Mouse (Mus musculus): Measurements from ENCODE around the gene 5830473C10Rik.
A peak's percentile ranks its signal among the peaks of the same experiment; 100 is the strongest.

The 5830473C10Rik gene

DNA sequence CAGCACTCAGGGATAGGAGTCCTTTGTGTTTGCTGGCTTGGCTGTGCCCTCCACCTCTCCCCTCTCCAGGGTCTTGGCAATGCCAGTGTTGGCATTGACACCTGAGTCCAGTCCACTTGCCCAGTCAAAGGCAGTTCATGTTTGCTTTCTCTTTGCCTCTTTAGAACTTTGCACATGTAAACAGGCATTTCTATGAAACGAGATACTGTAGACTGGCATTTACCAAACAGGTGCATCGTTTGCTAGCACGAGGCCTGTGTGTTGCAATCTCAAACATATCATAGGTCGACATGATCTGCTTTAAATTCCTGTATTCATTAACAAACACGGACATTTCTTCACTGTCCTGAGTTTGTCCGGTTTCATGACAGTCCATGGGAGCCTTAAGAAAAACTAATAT lies at the start of gene 5830473C10Rik:
Gene 5830473C10Rik (plus strand): TSS at position 365 of the 400 bp plus-strand sequence.
- no peak for DNase-seq (ENCODE audit: low read depth, low spot score)

DNA sequence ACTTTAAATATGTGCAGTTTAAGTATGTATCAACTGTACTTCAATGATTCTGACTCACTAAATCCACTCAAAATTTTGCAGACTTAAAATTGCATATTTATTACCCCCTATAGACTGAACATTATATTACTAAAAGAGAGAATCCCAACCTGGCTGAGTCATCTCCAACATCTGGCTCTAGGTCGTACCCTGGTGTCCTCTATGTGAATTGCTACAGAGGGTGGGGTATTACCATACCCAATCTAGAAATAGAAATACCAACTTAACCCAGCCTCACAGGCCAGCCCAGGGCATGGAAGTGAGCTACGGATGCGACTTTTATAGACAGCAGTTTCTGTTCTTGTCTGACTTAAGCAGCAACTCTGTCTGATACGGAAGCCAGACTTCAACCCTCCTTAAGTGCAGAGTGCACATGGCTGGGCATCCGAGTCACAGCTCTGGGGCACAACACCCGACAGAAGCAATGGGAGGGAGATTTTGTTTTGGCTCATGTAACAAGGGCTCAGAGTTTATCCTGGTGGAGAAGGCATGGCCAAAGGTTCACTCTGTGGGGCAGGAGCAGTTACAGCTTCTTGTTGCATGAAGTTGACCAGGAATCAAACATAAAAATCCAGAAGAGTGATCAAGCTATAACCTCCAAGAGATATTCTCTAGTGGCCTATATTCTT lies 48.5 kb upstream of the 5830473C10Rik start:
- no peak for DNase-seq (ENCODE audit: low read depth, low spot score)

DNA sequence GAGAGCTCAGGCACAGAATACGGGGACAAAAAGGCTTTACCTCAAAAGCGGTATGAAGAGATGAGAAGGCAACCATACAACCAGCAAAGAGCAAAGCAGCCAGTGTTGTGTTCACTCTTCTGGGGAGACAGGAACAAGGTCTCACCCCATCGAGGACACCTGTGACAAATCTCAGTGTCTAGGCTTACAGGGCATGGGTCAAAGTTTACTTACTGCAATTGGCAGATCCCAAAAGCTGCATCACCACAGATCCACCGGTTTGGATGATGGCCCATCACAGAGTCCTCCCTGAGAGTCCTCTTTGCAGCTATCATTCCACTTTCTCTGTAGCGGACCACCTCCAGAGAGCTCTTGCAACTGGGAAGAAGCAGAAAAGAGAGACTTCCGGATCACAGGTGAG lies 45.3 kb upstream of the 5830473C10Rik start:
- no peak for DNase-seq (ENCODE audit: low read depth, low spot score)

DNA sequence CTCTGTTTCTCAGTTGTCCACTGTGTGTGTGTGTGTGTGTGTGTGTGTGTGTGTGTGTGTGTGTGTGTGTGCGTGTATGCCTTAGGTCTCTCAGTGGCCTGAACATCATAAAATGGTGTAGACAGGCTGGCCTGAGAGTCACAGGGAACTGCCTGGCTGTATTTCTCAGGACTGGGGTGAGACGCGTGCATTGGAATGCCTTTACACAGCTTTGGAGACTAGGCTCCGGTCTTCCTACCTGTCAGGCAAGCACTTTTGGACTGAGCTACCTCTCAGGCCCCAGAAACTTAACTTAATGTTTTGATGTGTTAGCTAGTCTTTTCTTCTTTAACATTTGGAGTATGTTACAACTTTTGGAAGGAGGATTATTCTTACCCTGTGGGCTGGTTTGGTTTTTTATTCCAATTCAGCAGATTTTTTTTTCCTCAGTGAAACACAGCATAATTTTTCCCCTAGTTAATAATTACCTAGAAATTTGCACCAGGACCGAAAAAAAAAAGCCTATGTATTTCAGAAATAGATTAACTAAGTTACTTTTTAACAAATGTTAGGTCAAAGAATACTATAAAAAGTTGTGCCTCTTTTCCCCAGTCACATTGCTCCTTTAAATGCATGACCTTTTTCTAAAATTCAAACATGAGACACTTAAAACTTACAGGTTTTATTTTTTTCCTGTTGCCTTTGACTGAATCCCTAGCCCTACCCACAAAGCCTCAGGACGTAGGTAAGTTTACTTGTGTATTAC lies 42.4 kb upstream of the 5830473C10Rik start, which contains the start of gene Afm:
Gene Afm (plus strand): TSS at position 577 of the 745 bp plus-strand sequence.
- no peak for DNase-seq (ENCODE audit: low read depth, low spot score)

DNA sequence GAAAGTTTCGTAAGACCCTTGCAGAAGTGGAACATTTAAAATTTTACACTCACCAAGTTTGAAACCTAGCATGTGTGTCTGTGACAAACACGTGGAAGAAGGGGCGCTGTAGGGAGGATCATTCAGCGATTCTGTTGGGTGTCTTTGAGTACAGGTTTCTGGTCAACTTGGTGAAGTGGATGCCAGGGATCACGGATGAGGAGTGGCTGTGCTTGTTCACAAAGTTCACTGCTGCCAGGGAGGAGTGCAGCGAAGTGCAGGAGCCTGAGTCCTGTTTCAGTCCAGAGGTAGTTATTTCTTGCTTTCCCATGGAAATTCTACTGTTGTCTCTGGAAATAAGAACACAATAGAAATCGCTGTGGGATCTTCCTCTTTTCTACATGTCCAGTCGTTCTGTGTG lies 9.7 kb upstream of the 5830473C10Rik start:
- no peak for DNase-seq (ENCODE audit: low read depth, low spot score)

DNA sequence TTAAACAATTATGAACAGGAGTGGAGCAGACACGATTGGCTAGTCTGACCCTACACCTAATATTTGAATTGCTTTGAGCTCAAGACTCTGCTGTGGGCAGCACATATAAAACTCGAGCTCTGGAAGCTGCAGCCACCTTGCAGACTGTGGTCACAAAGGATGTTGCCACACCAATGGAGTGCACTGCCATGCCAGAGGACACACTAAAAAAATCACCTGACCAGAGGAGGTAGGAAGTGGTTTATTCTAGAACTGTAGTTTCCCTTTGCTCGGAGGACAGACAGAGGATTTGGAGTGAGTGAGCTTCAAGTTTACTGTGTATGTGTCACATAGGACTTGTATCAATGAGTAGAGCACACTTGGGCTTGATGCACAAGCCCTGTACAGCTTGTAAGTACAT lies 4.9 kb upstream of the 5830473C10Rik start:
- DNase-seq (ENCODE audit: low read depth, low spot score), result no peak

DNA sequence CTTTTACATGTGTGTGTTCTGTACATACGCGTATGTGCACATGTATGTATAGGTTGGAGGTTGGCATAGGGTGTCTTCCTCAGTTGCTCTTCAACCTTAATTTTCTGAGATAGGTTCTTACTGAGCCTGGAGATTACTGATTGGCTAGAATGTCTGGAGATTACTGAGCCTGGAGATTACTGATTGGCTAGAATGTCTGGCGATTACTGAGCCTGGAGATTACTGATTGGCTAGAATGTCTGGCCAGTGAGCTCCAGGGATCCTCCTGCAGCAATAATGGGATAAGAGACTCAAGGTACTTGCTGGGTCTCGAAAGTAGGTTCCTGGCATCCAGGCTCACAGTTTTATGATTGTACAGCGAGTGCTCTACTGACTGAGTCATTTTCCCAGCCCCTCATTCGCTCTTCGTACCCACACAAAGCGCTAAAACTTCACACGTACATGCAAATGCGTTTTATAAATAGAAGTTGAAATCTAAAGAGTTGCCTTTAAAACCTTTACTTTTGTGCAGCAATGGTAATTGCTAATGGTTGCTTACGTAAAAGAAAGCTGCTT lies 891 bp downstream of the 5830473C10Rik start:
- no peak for DNase-seq (ENCODE audit: low read depth, low spot score)

DNA sequence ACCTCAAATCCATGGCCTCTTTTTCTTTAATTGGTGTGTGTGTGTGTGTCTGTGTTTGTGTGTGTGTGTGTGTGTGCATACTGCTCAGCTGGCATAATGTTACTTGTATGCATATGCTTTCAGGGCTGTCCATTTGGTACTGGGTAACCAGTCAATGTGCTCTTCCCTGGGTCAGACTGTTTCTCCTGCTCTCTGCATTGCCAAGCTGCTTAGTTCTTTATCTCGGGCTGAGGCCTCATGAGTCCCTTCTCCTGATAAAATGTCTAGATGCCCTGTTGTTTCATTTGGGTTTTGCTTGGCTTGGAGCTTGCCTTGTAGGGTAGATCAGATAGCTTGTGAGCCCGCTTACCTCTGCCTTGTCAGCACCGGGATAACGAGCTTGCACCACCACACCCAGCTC lies 2.0 kb downstream of the 5830473C10Rik start:
- no peak for DNase-seq (ENCODE audit: low read depth, low spot score)

DNA sequence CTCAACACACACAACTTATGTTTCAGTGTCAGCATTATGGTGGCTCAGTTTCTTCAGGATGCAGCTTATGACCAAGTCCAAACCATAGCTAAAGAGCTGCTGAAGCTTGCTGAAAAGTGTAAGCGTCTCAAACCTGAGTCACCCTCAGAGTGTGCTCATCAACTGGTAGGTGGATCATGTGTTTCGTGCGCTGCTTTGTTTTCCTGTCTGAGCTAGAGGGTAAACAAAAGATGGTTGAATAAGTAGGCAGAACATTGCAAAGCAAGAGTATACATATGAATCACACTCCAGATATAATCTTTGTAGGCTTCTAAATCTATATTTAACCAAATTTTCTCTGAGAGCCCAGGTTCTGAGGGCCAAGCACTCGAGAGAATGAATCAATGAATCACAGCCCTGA lies 3.3 kb downstream of the 5830473C10Rik start:
- DNase-seq (ENCODE audit: low read depth, low spot score), result no peak

DNA sequence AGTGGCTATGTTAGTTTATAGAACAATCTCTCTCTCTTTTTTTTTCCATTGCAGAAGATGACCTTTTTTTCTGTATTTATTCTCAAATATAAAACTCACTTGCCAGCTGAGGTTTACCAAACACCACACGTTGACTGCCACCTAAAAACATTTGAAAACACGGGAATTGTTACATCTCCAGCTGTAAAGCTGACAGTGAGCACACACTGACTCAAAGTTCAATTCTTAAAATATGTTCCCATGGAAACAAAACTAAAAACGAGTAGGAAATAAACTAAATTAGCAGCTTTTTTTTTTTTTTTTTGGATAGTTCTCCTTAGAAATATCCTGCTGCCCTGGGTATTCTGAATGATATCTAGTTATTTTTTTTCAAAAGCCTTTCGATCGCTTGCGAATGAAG lies 4.3 kb downstream of the 5830473C10Rik start:
- DNase-seq (ENCODE audit: low read depth, low spot score), result no peak

DNA sequence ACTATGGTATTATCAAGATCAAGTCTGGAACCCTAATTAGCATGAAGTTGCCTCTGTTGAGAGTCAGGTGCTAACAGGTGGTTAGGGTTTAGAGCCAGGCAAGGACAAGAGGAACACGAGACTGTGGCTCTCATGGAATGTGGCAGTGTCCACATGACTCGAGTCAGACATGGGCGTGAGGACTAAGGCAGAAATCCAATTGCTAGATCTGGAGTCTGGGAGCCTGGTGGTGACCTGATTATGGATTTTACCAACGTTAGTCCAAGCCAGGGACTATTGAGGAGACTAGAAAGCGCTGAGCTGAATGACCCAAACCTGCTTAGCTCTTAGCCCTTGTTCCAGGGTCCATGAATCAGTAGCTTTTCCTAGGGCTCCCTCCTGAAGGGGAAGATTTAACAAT lies 6.9 kb downstream of the 5830473C10Rik start:
- no peak for DNase-seq (ENCODE audit: low read depth, low spot score)

DNA sequence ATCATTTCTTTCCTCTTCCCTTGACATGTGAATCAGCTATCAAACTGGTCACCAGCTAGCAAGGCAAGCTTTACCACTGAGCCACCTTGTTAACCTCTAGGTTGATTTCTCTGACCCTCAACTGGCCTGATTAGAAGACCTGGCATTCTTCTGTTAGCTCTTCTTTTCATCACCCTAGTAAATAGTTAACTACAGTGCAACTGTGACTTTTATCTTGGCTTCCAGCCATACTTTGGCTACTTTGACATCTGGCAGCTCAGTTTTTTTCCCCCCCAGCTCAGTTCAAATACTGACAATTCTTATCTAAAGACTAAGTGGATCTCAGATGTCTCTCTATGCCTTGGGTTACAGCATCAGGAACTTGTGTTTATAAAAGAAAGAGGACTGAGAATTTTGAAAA lies 7.4 kb downstream of the 5830473C10Rik start:
- no peak for DNase-seq (ENCODE audit: low read depth, low spot score)

DNA sequence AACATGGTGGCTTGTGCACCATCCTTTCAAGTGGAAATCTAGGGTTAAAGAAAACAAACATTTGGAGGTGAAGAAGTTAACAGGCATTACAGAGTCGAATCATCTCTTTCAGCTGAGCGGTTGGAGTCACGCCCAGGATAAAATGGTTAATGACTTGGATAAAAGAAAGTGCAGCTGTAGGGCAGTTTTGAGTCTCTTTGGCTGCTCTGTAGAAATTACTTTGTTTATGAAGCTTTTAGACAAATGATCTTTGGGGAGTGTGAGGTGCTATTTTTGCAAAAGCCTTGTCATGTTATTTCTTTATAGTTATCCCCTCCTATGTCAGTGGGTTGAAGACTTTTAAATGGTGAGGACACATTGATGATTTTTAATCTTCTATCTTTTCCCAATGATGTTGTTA lies 10.3 kb downstream of the 5830473C10Rik start:
- no peak for DNase-seq (ENCODE audit: low read depth, low spot score)

DNA sequence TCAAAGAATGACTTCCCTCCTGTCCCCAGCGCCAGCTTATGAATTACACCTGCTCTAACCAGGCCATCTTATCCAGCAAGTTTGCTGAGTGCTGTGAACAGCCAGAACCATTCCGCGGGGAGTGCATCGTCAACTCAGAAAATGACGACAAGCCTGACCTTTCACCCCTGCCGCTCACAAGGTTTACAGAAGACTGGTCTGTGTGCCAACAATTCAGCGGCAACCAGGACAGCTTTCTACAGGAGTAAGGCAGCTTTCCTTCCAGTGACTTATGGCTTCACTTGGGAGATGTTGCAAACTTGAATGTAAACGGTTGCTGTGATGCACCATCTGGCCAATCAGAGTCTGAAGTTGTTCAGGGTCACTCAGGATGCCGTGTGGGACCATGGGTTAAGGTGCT lies 16.8 kb downstream of the 5830473C10Rik start:
- DNase-seq (ENCODE audit: low read depth, low spot score), result no peak

DNA sequence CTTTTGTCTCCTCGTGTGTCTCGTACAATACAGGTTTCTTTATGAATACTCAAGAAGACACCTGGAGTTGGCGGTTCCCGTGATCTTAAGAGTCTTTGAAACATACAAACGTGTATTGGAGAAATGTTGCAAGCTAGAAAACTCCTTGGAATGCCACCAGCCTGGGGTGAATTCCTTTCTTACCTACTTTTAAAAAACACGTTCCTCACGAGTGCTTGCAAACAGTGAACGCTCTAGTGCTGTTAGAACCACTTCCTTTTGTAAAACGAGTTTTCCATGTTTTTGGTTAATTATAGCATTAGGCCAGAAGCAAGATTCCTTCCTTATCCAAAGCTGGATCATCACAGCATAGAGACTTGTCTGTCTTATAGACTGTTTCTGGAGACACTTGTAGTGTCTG lies 18.6 kb downstream of the 5830473C10Rik start:
- DNase-seq (ENCODE audit: low read depth, low spot score), result no peak

DNA sequence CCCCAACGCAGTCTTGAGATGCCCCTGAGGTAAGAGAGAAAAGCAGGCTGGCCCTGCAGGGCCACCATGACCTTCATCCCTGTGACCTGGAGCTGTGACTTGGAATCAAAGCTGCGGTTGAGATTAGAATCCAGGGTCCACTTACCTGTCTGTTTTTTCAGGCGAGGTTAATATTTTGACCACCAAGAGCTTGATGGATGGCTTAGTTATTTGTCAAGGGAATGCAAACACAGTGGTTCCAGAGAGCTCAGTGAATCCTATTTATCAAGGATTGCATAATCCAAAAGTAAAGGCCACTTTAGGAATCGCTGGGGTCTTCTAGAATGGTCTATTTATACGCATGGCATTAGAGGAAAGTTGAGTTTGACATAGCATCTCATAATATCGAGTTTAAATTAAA lies 21.3 kb downstream of the 5830473C10Rik start:
- no peak for DNase-seq (ENCODE audit: low read depth, low spot score)

DNA sequence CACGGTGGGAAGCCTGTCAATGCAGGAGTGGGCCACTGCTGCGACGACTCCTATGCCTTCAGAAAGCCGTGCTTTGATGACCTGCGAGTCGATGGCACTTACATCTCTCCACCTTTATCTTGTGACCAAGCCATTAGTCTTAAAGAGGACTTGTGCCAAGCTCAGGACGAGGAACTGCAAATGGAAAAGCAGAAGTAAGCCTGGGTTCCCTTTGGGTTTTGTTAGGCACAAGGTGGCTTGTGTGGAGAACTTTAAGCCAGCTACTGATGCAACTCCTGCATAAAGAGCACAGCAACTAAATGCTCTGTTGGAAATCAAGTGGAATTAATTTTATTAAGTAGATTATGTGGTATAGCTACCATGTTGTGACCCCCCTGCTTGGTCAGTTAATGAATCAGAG lies 23.9 kb downstream of the 5830473C10Rik start:
- DNase-seq (ENCODE audit: low read depth, low spot score), result no peak

DNA sequence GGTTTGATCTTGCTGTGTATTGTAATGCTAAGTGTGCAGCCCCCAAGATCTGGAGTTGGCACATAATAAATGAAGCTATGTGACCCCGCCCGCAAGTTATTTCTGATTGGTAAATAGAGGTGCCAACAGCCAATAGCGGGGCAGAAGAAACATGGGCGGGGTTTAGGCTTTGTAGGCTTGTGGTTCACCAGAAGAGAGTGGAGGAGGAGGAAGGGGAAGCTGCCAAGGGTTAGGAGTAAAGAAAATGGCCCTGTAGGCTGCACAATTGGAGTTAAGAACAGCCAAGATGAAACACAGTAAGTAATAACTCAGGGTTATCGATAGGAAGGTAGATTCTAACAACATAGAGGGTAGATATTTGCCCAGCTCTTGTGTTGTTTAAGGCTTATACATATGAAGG lies 25.6 kb downstream of the 5830473C10Rik start:
- no peak for DNase-seq (ENCODE audit: low read depth, low spot score)

DNA sequence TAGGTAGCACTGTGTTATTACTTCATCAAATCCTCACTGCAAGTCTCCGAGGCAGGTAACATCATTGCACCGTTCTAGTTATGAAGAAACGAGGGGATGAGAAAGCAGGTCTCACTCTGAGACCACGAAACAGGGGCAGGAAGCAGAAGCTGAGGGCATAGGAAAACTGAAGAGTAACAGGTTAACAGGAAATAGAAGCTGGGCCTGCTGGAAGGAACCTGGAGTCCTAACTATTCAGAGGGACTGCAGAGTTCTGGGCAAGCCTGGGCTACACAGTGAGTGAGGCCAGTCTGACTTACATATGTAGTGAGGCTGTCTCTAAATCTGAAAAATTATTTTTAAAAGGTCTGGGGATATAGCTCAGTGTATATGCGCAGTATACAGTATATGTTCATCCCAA lies 27.2 kb downstream of the 5830473C10Rik start:
- DNase-seq (ENCODE audit: low read depth, low spot score), result no peak

DNA sequence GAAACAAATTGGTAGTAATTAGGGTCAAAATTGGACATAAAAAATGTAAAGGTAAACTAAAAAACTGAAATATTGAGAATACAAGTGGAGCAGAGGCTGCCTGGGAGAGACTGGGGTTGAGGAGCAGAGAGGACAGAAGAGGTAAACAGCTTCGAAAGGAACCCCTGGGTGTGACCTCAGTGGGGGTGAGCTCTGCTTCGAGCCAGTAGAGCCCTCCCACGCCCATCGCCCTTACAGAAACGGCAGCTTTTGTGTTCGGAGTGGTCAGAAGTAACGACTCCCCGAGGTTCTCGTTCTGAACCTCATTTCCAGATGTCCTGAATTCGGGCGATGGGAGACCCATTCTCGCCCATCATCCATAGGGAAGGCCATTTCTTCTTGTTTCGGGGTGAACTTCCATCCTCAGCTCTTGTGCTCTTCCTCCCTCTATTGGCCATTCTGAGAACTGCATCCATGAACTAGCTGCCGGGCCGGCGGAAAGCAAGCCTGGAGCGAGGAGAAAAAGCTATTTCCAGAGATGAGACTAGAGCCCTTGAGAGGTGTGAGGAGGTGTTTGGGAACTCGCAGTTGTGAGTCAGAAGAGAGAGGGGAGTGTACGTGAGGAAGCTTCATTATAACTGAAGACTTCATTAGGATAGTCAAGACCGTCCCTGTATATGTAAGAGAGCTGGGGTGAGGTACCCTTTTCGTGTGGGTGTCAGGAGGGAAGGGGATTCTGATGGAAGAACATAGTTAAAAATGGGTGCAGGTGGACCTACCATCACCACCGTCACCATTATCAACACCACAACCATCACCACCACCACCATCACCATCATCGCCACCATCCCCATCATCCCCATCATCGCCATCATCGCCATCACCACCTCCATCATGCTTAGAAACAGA lies 28.0 kb downstream of the 5830473C10Rik start:
- peak; percentile 64 for DNase-seq (ENCODE audit: low read depth, low spot score)

DNA sequence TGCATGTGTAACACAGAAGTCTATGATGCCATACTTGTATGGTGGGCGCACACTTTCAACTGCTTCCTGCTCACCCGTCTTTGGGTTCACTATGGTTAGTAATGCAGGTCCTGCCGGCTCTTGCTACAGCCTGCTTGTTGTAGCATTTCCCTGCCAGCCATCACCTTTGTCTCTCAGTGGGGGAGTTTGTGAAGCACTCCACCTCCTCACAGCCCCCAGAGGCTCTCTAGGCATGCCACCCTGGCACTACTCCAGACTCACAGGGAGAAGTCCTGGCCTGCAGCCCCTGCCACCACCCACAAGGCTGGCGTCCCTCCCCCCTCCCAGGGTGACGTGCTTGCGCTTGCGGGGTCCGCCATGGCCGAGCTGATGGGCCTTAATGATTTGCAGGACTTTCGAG lies 29.8 kb downstream of the 5830473C10Rik start:
- no peak for DNase-seq (ENCODE audit: low read depth, low spot score)

DNA sequence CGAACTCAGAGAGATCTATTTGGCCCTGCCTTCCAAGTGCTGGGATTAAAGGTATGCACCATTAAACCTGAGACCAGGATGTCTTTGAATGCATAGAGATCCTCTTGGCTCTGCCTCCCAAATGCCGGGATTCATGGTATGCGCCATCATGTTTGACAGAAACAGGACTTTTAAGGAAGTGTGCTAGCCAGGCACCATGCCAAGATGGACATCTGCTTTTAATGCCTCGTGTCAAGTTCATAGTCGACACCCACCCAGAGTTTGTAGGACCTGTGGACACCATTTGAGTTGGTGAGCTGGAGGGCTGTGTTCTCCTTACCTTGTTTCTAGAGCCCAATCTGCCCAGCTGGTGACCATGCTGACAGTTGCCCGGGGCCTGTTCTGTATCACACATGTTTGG lies 31.0 kb downstream of the 5830473C10Rik start:
- no peak for DNase-seq (ENCODE audit: low read depth, low spot score)
